Mouse (Mus musculus): ENCODE results near the gene Slamf9.

Gene Slamf9

DNA sequence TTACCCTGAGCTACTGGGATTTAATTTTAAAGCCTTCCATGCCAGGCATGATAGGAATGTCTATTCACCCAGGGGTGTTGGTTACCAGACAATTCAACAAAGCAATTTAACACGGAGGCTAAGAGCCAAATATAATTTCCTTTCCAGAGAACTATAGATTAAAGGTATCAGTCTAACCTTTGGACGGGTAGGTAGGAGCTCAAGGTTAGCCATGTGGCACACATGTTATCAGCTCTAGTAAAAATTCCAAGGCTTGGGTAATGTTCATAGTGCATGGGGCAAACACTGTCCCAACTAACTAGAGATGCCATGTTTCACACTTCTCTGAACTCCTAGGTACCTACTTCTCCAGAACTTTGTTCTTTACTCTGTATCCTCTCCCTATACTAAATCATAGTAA is 13.6 kb upstream of the Slamf9 start:
- no peak for DNase-seq (ENCODE audit: low read depth, low spot score)

DNA sequence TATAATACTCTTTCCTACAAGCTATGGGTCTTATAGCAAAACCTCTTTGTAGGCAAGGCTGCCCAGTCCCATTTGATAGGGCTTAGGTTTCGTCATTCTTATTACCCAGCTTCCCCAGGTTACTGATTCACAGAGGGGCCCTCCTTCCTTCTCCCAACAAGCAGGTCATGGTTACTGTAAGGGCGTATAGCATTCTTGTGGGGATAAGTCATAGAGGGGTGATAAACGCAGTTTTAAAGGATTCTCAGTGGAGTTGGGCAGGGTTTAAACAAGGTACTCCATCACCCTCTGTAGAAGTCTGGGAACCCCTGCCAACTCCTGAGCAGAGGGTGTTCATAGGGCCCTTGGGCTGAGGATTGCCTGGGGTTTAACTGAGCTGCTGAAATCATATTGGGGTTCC is 12.6 kb upstream of the Slamf9 start:
- no peak for DNase-seq (ENCODE audit: low read depth, low spot score)

DNA sequence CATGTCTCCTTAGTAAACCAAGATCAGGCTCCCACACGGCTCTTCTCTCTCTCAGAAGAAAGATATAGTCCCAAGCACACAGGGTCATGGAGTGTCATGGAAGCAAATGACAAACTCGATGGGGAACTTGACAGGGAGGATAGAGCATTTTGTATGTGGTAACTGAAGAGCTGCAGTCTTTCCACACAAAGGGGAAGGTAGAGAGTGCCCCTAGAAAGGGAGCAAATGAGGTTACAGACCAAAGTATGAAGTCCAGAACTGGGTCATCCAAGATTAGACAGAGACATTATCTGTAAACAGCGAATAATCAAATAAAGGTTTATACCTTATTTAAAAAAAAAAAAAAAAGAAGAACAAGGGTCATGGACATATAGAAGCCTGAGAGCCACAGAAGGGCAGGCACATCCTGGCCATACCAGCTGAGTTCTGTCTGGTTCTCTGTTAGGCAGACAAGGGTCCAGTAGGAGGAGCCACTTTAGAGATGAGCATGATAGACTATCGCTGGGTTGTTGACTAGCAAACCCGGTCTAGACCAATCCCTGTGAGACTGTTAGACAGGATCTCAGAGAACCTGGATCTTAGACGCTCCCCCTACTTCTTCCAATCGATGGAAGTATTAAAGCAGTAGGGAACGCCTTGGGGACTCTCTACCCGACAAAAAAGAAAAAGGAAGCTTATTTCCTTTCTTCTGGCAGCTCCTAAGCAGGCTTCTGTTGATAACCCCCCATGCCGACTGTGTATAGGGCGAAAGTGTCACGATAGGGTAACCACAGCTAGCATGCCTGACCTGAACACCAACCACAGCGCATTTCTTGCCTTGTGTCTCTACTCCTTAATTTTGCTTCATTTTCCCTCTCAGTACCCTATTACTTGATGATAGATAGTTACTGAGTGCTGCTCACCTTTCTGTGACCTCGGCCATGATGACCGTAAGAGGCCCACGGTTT is 11.5 kb upstream of the Slamf9 start:
- no peak for DNase-seq (ENCODE audit: low read depth, low spot score)

DNA sequence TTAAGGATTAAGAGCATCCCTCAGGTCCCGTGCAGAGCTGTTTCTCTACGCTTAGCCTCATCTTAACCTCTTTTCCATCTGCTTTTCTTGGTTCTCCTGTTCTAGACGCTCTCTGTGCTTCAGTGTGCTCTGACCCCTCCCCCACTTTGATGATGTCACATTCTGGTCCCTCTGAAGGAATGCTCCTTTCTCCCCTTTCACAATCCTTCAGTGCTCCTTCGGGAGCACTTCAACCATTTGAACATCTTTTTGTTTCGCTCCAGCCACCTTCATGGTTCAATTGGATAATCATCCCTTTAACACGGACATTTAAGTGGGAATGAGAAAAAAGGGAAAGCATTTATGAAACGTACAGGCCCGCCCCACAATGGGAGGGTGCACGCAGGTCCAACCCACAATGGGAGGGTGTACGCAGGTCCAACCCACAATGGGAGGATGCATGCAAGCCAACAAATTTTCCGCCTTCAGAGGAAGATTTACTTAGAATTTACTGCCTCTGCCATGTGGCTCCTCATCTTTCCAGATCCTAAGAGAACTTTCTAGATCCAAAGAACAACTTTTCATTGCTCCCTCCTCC is 6.8 kb upstream of the Slamf9 start:
- peak; percentile 85 for DNase-seq (ENCODE audit: low read depth, low spot score)

DNA sequence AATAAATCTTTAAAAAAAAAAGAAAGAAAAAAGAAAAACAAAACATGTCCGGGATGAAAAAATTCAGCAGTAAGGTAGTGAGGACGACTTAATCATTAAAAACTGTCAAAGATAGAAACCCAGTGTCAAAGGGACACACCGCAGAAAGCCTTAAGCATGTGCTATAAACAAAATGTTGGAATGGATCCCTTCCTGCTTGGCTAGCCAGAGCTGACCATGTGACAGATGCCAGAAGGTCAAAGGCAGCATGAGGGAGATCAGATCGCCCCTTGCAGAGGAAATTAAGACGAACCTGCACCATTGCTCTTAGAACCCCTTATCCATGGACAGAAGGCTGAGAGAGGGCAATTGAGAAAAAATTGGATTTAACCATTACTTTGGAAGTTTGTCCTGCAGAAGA is 5.8 kb upstream of the Slamf9 start:
- no peak for DNase-seq (ENCODE audit: low read depth, low spot score)

DNA sequence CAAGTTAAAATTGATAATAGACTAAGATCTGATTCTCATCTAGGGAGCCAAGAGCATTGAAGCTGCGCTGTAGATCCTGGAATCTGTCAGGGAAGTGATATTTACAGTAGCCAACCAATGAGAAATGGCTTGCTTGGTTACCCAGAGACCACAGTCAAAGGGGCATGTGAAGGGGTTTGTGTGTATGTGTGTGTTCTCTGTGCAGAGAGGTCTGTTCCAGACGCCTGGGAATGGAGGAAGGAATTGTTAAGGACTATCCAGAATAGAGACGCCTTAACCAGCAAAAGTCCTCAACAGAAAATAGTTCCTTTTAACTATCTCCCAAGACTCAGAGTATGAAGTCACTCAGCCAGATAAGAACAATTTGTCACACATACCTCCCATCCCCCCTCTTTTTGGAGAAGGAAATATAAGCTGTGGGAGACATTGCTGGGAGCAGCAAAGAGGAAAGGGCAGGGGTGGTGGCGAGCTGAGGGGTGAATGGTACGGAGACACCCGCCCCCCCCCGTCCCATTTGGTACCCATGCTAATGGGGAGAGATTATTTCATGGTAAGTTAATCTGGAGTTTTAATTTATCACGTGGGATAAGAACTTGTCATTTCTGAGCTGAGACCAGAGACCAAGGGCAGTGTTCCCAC is 5.2 kb upstream of the Slamf9 start:
- no peak for DNase-seq (ENCODE audit: low read depth, low spot score)

DNA sequence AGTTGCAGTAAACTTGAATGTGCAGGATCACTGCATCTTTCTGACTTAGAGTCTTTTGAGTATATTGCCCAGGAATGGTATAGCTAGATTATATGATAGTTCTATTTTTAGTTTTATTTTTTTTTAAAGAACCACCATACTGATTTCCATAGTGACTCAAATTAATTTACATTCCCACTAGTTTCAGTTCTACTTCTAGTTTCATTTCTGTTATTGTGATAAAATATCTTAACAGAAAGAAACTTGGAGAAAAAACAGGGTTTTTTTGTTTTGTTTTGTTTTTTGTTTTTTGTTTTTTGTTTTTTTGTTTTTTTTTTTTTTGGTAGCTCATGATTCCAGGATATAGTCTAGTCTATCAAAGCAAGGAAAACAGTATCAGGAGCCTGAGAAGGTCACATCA is 2.2 kb upstream of the Slamf9 start:
- DNase-seq (ENCODE audit: low read depth, low spot score), result no peak

DNA sequence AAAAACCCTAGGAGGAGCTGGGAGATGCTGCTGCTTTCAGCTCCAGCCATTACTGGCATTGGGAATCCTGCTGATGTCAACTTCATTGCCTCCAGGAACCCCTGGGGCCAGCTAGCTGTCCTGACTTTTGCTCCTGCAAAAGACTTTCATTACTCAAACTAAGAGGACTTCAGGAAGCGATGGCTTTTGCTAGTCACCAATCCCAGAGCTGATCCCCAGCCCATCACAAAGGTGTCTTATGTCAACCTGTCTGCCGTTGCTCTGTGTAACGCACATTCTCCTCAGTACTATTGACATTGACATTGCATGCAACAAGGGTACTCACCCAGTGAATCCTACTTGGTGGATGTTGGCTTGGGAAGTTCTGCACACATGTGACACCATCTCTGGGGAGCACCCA is 962 bp upstream of the Slamf9 start:
- DNase-seq (ENCODE audit: low read depth, low spot score), result no peak

DNA sequence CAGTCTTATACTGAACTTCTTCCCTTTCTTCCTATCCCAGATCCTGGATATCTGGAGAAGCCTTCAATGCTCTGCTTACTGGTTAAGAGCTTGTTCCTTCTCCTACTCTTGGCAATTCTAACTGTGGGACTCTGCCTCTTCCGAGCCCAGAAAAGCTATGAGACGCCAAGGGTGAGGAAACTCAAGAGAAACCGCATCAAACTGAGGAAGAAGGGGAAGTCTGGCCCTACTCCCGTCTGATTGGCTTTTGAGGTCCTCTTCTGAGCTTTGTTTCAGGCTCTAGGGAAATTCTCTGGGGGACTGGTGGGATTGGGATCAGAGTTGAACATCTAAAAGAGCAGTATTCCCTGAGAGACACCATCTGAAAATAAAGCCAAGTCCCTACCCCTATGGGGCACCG is 2.9 kb downstream of the Slamf9 start:
- DNase-seq (ENCODE audit: low read depth, low spot score), result no peak

DNA sequence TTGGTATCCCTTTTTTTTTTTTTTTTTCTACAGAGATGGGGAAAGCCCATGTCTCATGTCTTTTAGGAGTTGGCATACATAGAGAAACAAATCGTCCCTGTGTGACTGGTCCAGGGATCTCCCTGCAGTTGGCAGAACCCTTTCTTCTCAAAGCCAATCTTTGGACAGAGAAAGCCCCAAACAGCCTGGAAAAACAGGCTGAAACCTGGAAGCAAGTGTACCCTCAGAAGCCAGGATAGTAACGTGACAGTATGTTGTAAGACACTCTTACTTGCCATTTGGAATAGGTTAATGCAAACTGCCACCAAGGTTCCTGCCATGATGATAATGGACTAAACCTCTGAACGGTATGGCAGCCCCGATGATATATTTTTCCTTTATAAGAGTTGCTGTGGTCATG is 5.2 kb downstream of the Slamf9 start:
- no peak for DNase-seq (ENCODE audit: low read depth, low spot score)

DNA sequence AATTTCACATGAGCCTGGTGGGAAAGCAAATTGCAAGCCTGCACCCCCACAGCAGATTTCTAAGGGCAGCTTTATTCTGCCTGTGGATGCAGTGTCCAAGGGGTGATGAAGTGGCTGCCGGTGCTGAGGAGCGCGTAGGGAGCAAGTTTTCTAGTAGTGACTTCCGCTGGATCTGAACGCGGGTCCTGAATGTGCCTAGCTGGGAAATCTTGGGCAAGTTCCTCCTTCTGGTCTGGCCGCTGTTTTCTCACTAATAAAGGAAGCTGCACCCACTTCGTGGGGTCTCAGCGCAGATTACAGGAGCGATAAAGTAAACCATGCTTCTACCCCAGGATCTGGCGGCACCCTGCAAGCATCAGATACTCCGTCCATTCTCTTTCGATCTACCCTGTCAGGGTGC is 6.0 kb downstream of the Slamf9 start:
- DNase-seq (ENCODE audit: low read depth, low spot score), result no peak

DNA sequence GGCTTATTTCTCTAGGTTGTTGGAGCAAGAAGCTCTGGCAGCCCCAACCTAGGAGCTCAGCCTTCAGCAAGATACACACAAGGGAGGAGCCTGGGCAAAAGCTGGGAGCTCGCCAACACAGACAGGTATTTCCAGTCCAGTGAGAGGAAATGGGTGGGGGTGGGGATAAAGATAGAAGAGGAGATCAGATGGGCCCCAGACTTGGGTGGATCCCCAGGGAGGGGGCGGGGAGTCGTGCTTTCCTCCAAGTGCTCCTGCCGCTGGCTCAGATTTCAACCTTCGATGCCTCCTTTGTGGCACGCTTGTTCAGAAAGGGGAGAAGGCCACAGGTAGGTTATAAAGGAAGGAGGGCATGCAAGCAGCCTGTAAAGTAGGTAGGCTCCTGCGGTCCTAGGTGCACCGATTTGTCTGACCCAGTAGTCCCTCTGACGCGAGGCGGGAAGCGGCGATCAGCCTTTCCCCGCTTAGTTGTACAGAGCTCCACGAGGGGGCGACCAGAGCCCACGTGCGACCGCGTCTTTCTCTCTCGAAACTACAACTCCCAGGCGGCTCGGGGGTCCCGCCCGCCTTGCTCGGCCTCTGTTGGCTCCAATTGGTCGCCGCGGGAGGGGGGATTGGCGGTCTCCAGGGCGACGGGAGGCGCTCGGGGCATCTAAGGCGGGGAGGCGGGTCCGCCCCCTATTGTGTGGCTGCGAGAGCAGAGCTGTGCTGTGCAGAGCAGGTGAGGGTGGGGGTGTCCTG is 6.6 kb downstream of the Slamf9 start, which contains the start of gene Igsf9:
Igsf9 (plus strand) TSS at position 249 of the 741 bp plus-strand sequence.
- DNase-seq (ENCODE audit: low read depth, low spot score), result peak; percentile 98

DNA sequence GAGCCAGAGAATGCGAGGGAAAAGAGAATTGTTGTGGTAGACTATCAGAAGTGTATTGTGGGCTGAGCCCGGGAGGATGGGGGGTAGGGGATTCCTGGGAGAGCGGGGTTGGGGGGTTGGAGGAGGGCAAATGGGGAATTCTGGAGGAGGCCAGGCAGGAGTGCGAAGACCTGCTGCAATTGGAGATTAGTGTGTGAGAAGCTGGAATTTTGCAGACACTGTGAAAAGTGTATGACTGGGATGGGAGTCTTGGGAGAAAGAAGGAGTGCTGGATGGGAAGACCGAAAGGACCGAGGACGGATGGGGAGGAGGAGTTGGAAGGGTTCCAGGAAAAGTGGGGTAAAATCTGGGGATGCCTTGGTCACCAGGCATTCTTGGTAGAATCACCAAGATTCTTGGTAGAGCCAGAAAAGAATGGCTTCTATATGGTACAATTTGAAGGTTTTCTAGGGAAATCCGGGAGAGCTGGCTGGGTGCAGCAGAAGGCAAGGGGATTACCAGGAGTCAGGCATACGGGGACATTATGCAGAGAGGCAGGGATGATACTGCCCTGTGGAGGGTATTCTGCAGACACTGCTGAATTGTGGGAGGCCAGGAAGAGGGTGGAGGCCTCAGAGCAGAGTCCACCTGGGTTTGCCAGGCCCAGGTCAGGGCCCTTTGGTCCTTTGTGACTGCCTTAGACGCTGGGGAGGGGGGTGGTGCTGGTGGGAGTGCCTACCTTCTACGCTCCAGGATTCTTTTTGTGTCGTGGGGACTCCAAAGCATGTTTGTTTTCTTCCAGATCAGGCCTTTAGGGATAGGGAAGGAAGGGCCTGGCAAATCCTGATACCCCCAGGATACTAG is 7.6 kb downstream of the Slamf9 start:
- DNase-seq (ENCODE audit: low read depth, low spot score), result no peak

DNA sequence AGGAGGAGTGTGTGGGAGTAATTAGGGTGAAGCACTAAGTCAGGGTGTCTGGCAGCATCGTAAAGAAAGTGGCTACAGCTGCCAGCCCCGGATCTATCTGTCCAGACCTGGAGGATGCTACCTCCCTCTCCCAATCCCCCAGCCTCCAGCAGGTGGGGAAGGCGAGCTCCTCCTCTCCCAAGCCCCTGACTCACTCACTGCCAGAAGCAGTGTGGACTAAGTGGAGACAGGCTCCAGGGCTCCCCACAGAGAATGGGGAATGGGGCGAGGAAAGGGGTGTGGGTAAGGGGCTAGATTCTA is 8.2 kb downstream of the Slamf9 start:
- DNase-seq (ENCODE audit: low read depth, low spot score), result no peak

DNA sequence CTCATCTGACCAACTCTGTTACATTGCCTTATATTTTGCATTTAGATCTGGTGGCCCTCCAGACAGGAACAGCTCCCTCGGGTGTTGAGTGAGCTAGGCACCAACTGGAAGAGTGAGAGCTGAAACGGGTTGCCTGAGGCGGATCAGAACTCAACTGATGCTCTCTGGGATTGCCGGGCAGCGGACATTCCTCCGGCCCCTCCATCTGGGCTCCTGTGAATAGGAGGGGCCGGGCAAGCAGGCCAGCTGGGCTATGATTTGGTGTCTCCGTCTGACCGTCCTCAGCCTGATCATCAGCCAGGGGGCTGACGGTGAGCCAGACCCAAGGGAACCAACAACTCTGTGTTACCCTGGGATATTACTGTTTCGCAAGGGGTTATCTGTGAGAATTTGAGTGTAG is 9.1 kb downstream of the Slamf9 start:
- DNase-seq (ENCODE audit: low read depth, low spot score), result no peak

DNA sequence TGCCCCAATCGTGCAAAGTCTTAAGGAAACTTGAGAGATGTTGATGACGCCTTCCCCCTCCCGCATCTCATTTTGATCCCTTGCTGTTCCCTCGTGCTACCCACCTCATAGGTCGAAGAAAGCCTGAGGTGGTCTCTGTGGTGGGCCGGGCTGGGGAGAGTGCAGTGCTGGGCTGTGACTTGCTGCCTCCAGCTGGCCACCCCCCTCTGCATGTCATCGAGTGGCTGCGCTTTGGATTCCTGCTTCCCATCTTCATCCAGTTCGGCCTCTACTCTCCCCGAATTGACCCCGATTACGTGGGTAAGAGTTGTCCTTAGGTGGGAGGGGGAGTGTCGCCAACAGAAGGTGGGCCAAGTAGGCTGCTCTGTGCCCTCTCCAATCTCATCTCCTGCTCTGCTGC is 9.5 kb downstream of the Slamf9 start:
- DNase-seq (ENCODE audit: low read depth, low spot score), result no peak

DNA sequence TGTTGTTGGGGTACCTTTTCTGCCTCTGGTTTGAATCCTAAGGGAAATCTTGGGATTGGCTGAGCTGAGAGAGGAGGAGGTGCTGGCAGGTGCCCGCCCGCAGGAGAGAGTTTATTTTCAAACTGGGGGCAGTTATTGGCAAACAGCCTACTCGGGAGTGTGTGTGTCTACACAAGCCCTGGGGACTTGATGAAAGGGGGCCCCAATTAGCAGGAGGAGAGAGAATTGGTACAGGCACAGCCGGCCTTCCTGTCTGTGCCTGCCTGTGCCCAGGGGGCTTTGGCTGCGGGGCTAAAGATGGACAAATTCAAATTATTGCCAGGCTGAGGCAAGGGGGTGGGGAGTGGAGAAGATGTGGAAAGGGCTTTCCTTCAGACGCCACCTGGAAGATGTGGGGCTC is 10.7 kb downstream of the Slamf9 start:
- no peak for DNase-seq (ENCODE audit: low read depth, low spot score)

DNA sequence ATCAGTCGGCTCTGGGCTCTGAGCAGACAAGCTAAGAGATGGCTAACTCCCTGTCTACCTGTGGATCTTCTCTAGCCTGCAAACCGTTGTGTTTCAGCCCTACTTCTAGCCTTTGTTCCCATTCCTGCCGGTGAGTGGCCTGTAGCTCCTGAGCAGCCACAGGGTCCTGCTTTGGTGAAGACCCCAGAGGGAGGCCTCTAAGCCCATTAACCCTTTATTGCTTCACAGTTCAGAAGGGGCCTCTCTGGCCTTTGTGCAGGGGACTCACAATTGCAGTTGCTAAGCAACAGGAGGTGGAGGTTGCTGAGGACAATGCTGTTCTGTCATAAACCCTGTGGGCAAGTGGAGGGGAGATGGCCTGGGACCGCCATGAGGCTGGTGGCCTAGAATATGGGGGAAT is 11.1 kb downstream of the Slamf9 start:
- no peak for DNase-seq (ENCODE audit: low read depth, low spot score)

DNA sequence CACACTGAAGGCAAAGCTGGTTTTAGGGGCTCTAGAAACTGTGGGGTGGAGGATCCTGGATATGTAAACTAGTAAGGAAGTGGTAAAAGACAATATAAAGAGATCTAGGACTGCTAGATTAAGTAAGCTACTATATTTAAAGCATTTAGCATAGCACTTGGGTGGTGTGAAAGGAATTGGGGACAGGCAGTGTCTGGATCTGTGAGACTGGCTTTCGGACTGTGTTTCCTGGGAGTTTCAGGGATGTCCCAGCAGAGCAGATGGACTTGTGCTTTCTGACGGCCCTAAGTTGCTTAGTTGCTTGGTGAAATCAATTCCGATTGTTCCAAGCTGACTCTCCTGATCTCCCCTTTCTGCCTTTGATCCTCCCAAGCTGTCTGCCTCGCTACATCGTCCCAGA is 11.5 kb downstream of the Slamf9 start:
- no peak for DNase-seq (ENCODE audit: low read depth, low spot score)

DNA sequence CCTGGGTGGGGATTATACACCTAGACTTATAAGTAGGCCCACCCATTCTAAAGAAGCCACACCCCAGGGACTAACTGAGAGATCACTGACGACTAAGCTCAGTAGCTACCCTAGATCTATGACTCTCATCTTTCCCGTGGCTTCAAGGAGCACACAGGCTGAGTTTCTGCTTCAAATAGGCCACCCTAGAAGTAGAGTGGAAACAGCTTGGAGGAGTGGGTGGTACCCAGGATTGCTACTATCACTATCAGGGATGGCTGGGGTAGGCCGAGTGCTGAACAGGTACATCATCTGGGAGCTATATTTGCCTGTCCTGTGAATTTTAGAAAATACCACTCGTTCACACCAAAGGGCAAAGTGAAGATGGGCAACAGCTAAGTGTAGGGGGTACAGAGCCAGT is 12.7 kb downstream of the Slamf9 start:
- no peak for DNase-seq (ENCODE audit: low read depth, low spot score)

DNA sequence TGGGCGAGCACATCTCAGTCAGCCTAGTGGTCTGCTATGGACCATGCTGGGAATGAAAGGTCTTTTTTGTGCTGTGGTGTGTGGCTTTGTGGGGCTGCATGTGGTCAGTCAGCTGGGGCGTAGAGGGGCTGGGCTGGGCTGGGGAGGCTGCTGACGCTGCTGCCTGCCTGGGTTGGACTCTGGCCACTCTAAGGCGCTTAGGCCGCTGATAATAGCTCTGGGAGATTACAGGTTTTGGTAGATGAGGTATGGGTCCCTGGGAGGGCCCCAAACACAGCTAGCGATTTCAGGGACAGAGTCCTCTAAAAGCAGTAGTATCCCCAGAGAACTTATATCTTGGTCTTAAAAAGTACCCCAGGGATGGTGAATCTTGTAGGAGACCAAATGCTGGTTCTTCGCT is 13.7 kb downstream of the Slamf9 start:
- DNase-seq (ENCODE audit: low read depth, low spot score), result no peak
